Mouse (Mus musculus): ENCODE results near the gene Ppp2r5b.

GRCm38 (mm10) chr19:6265727-6266182, 30.1 kb upstream of the Ppp2r5b start:
- TF ChIP-seq CTCF (conservative IDR thresholded peaks at IDR 0.05 in 1 of 2, IDR thresholded peaks at IDR 0.05 in 1 of 2; ENCODE audit: low read depth in 2 of 2, low read length in 2 of 2), result peak in 1 of 2 experiments; percentile 30; a peak in 1 of 4 replicates
- TF ChIP-seq POLR2A (IDR thresholded peaks at IDR 0.05; ENCODE audit: low read depth, low read length), result no peak
- TF ChIP-seq EP300 (IDR thresholded peaks at IDR 0.05; ENCODE audit: low read length), result no peak
- no peak for TF ChIP-seq KAT2A (IDR thresholded peaks at IDR 0.05; ENCODE audit: insufficient replicate concordance, low read length)
- no peak for TF ChIP-seq SIN3A (IDR thresholded peaks at IDR 0.05; ENCODE audit: low read length)
- no peak for TF ChIP-seq E2F4 (IDR thresholded peaks at IDR 0.05; ENCODE audit: insufficient replicate concordance, low read depth, low read length)
- no peak for TF ChIP-seq GABPA (IDR thresholded peaks at IDR 0.05; ENCODE audit: insufficient replicate concordance, low read depth, low read length)
- TF ChIP-seq USF1 (IDR thresholded peaks at IDR 0.05; ENCODE audit: low read depth, low read length), result no peak
- no peak for TF ChIP-seq JUN (IDR thresholded peaks at IDR 0.05; ENCODE audit: insufficient read depth, low read depth, low read length)
- TF ChIP-seq MXI1 (IDR thresholded peaks at IDR 0.05; ENCODE audit: low read depth, low read length), result no peak
